Mouse (Mus musculus): ENCODE data around the gene Rnf144a.

DNA sequence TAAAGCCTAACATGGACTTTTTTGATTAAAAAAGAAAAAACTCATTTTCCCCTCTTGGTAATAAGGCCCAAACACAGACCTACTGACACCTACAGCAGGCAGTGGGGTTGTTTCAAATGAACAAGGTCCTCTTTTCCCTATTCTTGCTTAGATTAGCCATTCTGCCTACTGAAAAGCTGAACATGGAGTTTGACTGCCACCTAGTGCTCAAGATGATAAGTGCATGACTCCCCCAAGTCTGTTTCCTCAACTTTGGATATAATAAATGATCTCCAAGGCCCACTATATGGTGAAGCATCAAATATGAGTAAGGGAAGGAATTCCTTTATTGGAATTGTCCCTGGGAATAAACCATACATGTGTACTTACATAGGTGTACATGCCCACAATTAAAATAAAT, 103.5 kb downstream of the Rnf144a start:
- TF ChIP-seq POLR2A (IDR thresholded peaks at IDR 0.05; ENCODE audit: borderline replicate concordance, low read depth, low read length) (no peak), CTCF (IDR thresholded peaks at IDR 0.05; ENCODE audit: low read depth, low read length) (no peak)
